Mouse (Mus musculus) layer of hippocampus, adult 9-11 months (tissue): ENCODE measurements around the gene Olfr1457.

Source experiments
- DNase-seq: peaks from one replicate; pipeline ENCODE4 v3.0.0; 2022

Olfr1457 gene

DNA sequence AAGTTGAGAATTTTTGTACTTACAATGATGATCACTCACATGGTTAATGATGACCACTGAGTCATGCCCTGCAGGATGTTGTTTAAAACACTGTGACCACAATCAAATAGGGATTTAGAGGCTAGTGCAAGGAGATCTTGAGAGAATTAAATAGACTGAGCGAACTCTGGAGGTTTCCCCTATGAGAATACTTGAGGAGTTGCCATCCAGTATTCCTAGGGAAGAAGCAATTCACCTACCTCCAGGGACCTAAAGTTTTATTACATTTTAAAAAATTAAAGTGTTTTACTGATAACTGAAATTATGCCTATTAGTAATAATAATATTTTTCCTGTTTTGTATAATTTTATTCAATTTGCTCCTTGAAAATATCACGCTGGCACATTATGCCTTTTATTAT, at the start of gene Olfr1457:
TSS of gene Olfr1457 (minus strand) at position 101 of the 400 bp plus-strand sequence.
- DNase-seq: no peak

GRCm38 (mm10) chr19:13106675-13107074, 9.0 kb upstream of the Olfr1457 start, which contains the start of gene Olfr1458:
Olfr1458 (minus strand) TSS chr19:13106775.
- DNase-seq: no peak

DNA sequence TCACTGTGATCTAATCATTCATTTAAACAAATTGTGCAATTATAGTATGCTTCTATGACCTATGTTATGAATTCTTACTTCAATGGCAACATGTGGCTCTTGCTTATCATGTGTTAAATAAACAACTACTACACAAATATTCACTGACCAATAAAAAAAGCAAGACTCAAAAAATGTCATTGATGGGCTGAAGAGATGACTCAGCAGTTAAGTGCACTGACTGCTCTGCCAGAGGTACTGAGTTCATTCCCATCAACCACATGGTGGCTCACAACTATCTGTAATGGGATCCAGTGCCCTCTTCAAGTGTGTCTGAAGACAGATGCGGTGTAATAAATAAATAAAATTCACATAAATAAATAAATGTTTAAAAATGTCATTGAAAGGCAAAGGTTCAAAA, 3.8 kb downstream of the Olfr1457 start:
- no peak for DNase-seq

DNA sequence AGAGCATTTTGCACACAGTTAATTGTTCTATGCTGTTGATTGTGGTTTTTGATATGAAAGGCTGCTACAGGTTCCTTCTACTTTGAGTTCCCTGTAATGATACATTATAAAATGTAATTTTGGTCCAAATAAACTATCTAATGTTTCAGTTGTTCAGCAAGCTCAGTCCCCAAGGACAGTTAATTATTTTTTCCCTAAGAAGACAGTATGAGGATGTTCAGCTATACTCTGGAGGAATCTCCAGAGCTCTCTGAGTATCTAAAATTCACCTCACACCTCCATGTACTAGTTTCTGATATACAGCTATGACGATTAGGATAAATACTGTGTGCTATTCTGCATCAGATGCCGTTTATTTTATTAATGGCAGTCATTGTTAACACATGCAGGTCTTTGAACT, 37.4 kb downstream of the Olfr1457 start, which contains the start of gene Olfr1454:
TSS of gene Olfr1454 (plus strand) at position 301 of the 400 bp plus-strand sequence.
- no peak for DNase-seq
